Mouse (Mus musculus): ENCODE data around the gene Tsc1. TPM values are rescaled to one million over a fixed set of nuclear protein-coding genes. Genes with fewer than 3 reads are reported as not detected.

Gene Tsc1
- 10 to 100 TPM; 11.8 to 24.1 (median 20.5) TPM for polyA plus RNA-seq (2017; shearing (Covaris generic))

GRCm38 (mm10) chr2:28640461-28641424, at the start of gene Tsc1:
Tsc1 (plus strand) TSS chr2:28641228.
- ATAC-seq: peak; percentile 88

GRCm38 (mm10) chr2:28591479-28591878, 49.5 kb upstream of the Tsc1 start:
- no peak for ATAC-seq

- no peak for ATAC-seq
Measured at GRCm38 (mm10) chr2:28592809-28593208, 48.2 kb upstream of the Tsc1 start.

- no peak for ATAC-seq
Measured at GRCm38 (mm10) chr2:28596021-28596420, 45.0 kb upstream of the Tsc1 start.

GRCm38 (mm10) chr2:28596998-28597397, 44.0 kb upstream of the Tsc1 start:
- ATAC-seq: no peak

GRCm38 (mm10) chr2:28597733-28598547, 43.1 kb upstream of the Tsc1 start:
- ATAC-seq: no peak

GRCm38 (mm10) chr2:28598692-28599568, 42.1 kb upstream of the Tsc1 start:
- ATAC-seq: no peak

- no peak for ATAC-seq
Measured at GRCm38 (mm10) chr2:28599569-28599900, 41.5 kb upstream of the Tsc1 start.

- ATAC-seq: no peak
Measured at GRCm38 (mm10) chr2:28601720-28602590, 39.1 kb upstream of the Tsc1 start.

- ATAC-seq: no peak
Measured at GRCm38 (mm10) chr2:28603542-28603941, 37.5 kb upstream of the Tsc1 start.

- no peak for ATAC-seq
Measured at GRCm38 (mm10) chr2:28605789-28606541, 35.1 kb upstream of the Tsc1 start.

- ATAC-seq: no peak
Measured at GRCm38 (mm10) chr2:28606601-28607340, 34.3 kb upstream of the Tsc1 start.

- no peak for ATAC-seq
Measured at GRCm38 (mm10) chr2:28607341-28608165, 33.5 kb upstream of the Tsc1 start.

- ATAC-seq: no peak
Measured at GRCm38 (mm10) chr2:28609851-28610250, 31.2 kb upstream of the Tsc1 start.

GRCm38 (mm10) chr2:28610716-28611406, 30.2 kb upstream of the Tsc1 start:
- no peak for ATAC-seq

GRCm38 (mm10) chr2:28611407-28611787, 29.6 kb upstream of the Tsc1 start:
- ATAC-seq: no peak

GRCm38 (mm10) chr2:28612436-28613063, 28.5 kb upstream of the Tsc1 start:
- no peak for ATAC-seq

- ATAC-seq: no peak
Measured at GRCm38 (mm10) chr2:28613599-28613998, 27.4 kb upstream of the Tsc1 start.
